ENCODE assay signal across 8 mouse cellular contexts in genomic region chr4:32950356-32951034, GRCm38 (mm10). TPM values are rescaled to one million over a fixed set of nuclear protein-coding genes. Genes with fewer than 3 reads are reported as not detected.
A peak's percentile ranks its signal among the peaks of the same experiment; 100 is the strongest.
DNase-seq lines count a peak whose midpoint lies in the region; ATAC-seq and TF ChIP-seq lines count a peak whose summit lies in the region.

TSS of gene Ankrd6 (minus strand) at chr4:32950841.

- no peaks in the 10 kb centered on the region for H3K9me3 ChIP-seq in heart, embryonic 10.5 days
- no peaks in the 10 kb centered on the region for H3K9me3 ChIP-seq in kidney, embryonic 14.5 days (ENCODE audit: control insufficient read depth, low read length)

- H3K4me2 ChIP-seq in kidney, embryonic 14.5 days (replicated peaks; ENCODE audit: low read depth, low read length) = peak within 1 kb of the TSS; percentile 95

- H3K9ac ChIP-seq in kidney, embryonic 14.5 days (ENCODE audit: low read depth, low read length) = peak within 1 kb of the TSS; percentile 68
- peak within 1 kb of the TSS; percentile 62 for H3K9ac ChIP-seq in liver, adult 2 months (ENCODE audit: low read depth, low read length)

- no peak for TF ChIP-seq POLR2A in bone marrow macrophage, adult 2 months (IDR thresholded peaks at IDR 0.05; ENCODE audit: borderline replicate concordance, low read depth, low read length)
- peak; percentile 41; the same call in 1 of the 2 replicates for TF ChIP-seq POLR2A in embryonic fibroblast, embryonic 13.5 days (IDR thresholded peaks at IDR 0.05; ENCODE audit: low read depth, low read length)
- TF ChIP-seq POLR2A in liver, adult 2 months (IDR thresholded peaks at IDR 0.05; ENCODE audit: extremely low read depth, insufficient read depth, low read length) = no peak

- H3K4me3 ChIP-seq in bone marrow macrophage, adult 2 months (ENCODE audit: insufficient read depth, low read length) = peak within 1 kb of the TSS; percentile 64
- peak within 1 kb of the TSS; percentile 53 for H3K4me3 ChIP-seq in embryonic fibroblast, embryonic 13.5 days (ENCODE audit: insufficient read depth, low read length)
- peak within 1 kb of the TSS; percentile 86 for H3K4me3 ChIP-seq in heart, embryonic 10.5 days
- peak within 1 kb of the TSS; percentile 74 for H3K4me3 ChIP-seq in kidney, embryonic 14.5 days (ENCODE audit: low read length)
- H3K4me3 ChIP-seq in liver, adult 2 months (ENCODE audit: insufficient read depth, low read depth, low read length) = peak within 1 kb of the TSS; percentile 76

- TF ChIP-seq CTCF in bone marrow macrophage, adult 2 months (IDR thresholded peaks at IDR 0.05; ENCODE audit: low read depth, low read length) = peak; percentile 53
- peak; percentile 71 for TF ChIP-seq CTCF in embryonic fibroblast, embryonic 13.5 days (IDR thresholded peaks at IDR 0.05; ENCODE audit: borderline replicate concordance, insufficient read depth, low read length)
- peak; percentile 81 for TF ChIP-seq CTCF in liver, adult 2 months (IDR thresholded peaks at IDR 0.05; ENCODE audit: low read depth, low read length)

- no peaks in the 10 kb centered on the region for H3K79me2 ChIP-seq in liver, adult 2 months (ENCODE audit: control insufficient read depth, insufficient read depth, low read length)

- peaks cover 7% of the 10 kb centered on the region; the same call in 1 of the 2 replicates for H3K27me3 ChIP-seq in heart, embryonic 10.5 days (ENCODE audit: insufficient read depth, poor library complexity, severe bottlenecking)
- peaks cover 9% of the 10 kb centered on the region; the same call in 1 of the 2 replicates for H3K27me3 ChIP-seq in kidney, embryonic 14.5 days (ENCODE audit: control insufficient read depth, insufficient read depth, low read length)
- peaks cover 15% of the 10 kb centered on the region for H3K27me3 ChIP-seq in liver, adult 2 months (ENCODE audit: control insufficient read depth, insufficient read depth, low read length)

- DNase-seq in B cell, adult 2 months = peak; percentile 80 to 82
- peak; percentile 94 for DNase-seq in heart, embryonic 10.5 days (ENCODE audit: low spot score)
- DNase-seq in liver, adult 2 months (ENCODE audit: extremely low read depth, low read depth, low spot score) = peak; percentile 10
- DNase-seq in naive thymus-derived CD4-positive, alpha-beta T cell, adult 2 months (ENCODE audit: low read depth) = peak; percentile 86
- peak; percentile 76 to 91 for DNase-seq in spleen, postnatal 4 days (ENCODE audit: low spot score in 2 of 2)

- peaks cover 3% of the 10 kb centered on the region; the same call in 1 of the 2 replicates for H3K4me1 ChIP-seq in bone marrow macrophage, adult 2 months (ENCODE audit: control insufficient read depth, insufficient read depth, low read length)
- no peaks in the 10 kb centered on the region for H3K4me1 ChIP-seq in embryonic fibroblast, embryonic 13.5 days (ENCODE audit: control insufficient read depth, insufficient read depth, low read length)
- peaks cover 26% of the 10 kb centered on the region for H3K4me1 ChIP-seq in heart, embryonic 10.5 days
- peaks cover 13% of the 10 kb centered on the region; the same call in 1 of the 2 replicates for H3K4me1 ChIP-seq in kidney, embryonic 14.5 days (ENCODE audit: control insufficient read depth, insufficient read depth, low read length)
- peaks cover 2% of the 10 kb centered on the region; the same call in 1 of the 2 replicates for H3K4me1 ChIP-seq in liver, adult 2 months (ENCODE audit: control insufficient read depth, insufficient read depth, low read length)

- H3K27ac ChIP-seq in bone marrow macrophage, adult 2 months (ENCODE audit: insufficient read depth, low read depth, low read length) = no peak within 1 kb of the TSS
- H3K27ac ChIP-seq in embryonic fibroblast, embryonic 13.5 days (ENCODE audit: insufficient read depth, low read length) = no peak within 1 kb of the TSS
- H3K27ac ChIP-seq in heart, embryonic 10.5 days = peak within 1 kb of the TSS; percentile 88
- no peak within 1 kb of the TSS for H3K27ac ChIP-seq in kidney, embryonic 14.5 days (ENCODE audit: low read depth, low read length)
- H3K27ac ChIP-seq in liver, adult 2 months (replicated peaks; ENCODE audit: insufficient read depth, low read depth, low read length) = no peak within 1 kb of the TSS

- H3K36me3 ChIP-seq in heart, embryonic 10.5 days = no peaks in the 10 kb centered on the region
- H3K36me3 ChIP-seq in kidney, embryonic 14.5 days (ENCODE audit: control insufficient read depth, insufficient read depth, low read length) = no peaks in the 10 kb centered on the region
- no peaks in the 10 kb centered on the region for H3K36me3 ChIP-seq in liver, adult 2 months (ENCODE audit: control insufficient read depth, insufficient read depth, low read length)

- ATAC-seq in kidney, embryonic 14.5 days (ENCODE audit: low FRiP score, low TSS enrichment) = peak; percentile 93

- WGBS in heart, embryonic 10.5 days = under 1% methylated on average over 66 of the region's 66 CpGs
- under 1% methylated on average over 58 of the region's 66 CpGs for WGBS in kidney, embryonic 14.5 days
- WGBS in liver, adult 2 months = under 1% methylated on average over 66 of the region's 66 CpGs

RNA-seq across cellular contexts. Expression of gene Ankrd6, which starts in this region (rescaled TPM):
- 0.16 TPM in 1 of 2 replicates, not detected in the other for polyA plus RNA-seq in bone marrow macrophage, adult 2 months (2012; ENCODE audit: insufficient read depth, insufficient read length, missing spikeins)
- polyA plus RNA-seq in embryonic fibroblast, embryonic 13.5 days (2011; ENCODE audit: insufficient read length, low read depth, missing spikeins) = 2.3 and 3.9 TPM in 2 replicates
- polyA plus RNA-seq in heart, embryonic 10.5 days (2016; fragmentation: Nextera tagmentation; extraction: Ambion mirVana) = 8.3 and 8.4 TPM in 2 replicates
- polyA plus RNA-seq in kidney, embryonic 14.5 days (2014; fragmentation: Nextera tagmentation; extraction: Ambion mirVana) = 7.1 and 14.3 TPM in 2 replicates
- total RNA-seq in liver, adult 2 months (2014; rRNA removed) = 0.20 and 0.28 TPM in 2 replicates
- 0.07 TPM in 1 of 2 replicates, not detected in the other for polyA plus RNA-seq in liver, adult 2 months (2012; rRNA removed)

Comparison
In these comparisons a context has a peak if more than half of its experiments do, and no peak if none do; other contexts are left out.
1. Peak in DNase-seq, H3K4me3 ChIP-seq and H3K9ac ChIP-seq in liver, adult 2 months; RNA of the gene not detected or under 1 TPM.
2. DNase-seq: peak in every context shown above with its lines; median percentile 94 in heart, embryonic 10.5 days; 86 in naive thymus-derived CD4-positive, alpha-beta T cell, adult 2 months; 84 in spleen, postnatal 4 days; 81 in B cell, adult 2 months; 10 in liver, adult 2 months.